Mouse (Mus musculus) liver, adult 2 months (tissue): ENCODE data around the gene Adamts12.

ENCODE experiments used
- CTCF ChIP-seq: fragments of 200-500 bp; IDR thresholded peaks from 2 replicates; pipeline ENCODE4 v1.5.1; 2011; ENCODE audit warnings: low read depth, low read length, control low read depth
- POLR2A ChIP-seq: fragments of 200-500 bp; IDR thresholded peaks from 2 replicates; pipeline ENCODE4 v1.6.1; 2011; ENCODE audit warnings: low read length, control low read depth; ENCODE audit not compliant: insufficient read depth; ENCODE audit errors: extremely low read depth

DNA sequence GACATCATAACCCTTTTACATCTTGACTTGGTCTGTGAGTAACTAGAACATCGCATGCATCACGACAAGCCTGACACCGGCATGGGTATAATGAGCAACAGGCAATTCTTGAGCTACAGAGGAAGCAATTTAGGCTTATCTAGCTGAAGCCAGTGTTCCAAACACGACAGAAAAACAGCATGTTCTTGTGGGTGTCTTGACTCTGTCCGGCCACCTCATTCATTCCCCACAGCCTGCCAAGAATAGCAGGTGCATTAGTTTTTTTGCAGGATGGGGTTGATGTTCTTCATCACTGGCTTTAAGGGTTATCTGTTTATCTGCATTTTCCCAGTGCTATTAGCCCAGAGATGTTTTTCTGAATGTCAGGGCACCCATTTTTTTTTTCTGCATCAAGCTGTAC lies 42.8 kb downstream of the Adamts12 start:
- TF ChIP-seq POLR2A (no peak), CTCF (no peak)
